Mouse (Mus musculus) kidney, postnatal 10 days (tissue): ENCODE data around the gene Cct7.
A peak's percentile ranks its signal among the peaks of the same experiment; 100 is the strongest.
"Not testable (repeated sequence)": the region's sequence is repeated elsewhere in the genome, so short reads cannot be mapped to it uniquely, and the experiment has no call there.

ENCODE experiments used
- DNase-seq: peaks from one replicate; pipeline ENCODE4 v3.0.0; 2021; ENCODE audit warnings: mixed read lengths

Gene Cct7

GRCm38 (mm10) chr6:85450697-85451663, at the start of gene Cct7:
Cct7 (plus strand) TSS chr6:85451514.
- peak; percentile 100 for DNase-seq

GRCm38 (mm10) chr6:85402613-85403012, 48.7 kb upstream of the Cct7 start:
- no peak for DNase-seq

GRCm38 (mm10) chr6:85403039-85403438, 48.3 kb upstream of the Cct7 start:
- DNase-seq: no peak

- peak; percentile 38 for DNase-seq
These were observed 42.3 kb upstream of the Cct7 start for GRCm38 (mm10) chr6:85409003-85409402.

GRCm38 (mm10) chr6:85410771-85411273, 40.5 kb upstream of the Cct7 start:
- peak; percentile 80 for DNase-seq

GRCm38 (mm10) chr6:85415829-85416228, 35.5 kb upstream of the Cct7 start:
- DNase-seq: no peak

- no peak for DNase-seq
These were observed 32.2 kb upstream of the Cct7 start for GRCm38 (mm10) chr6:85419150-85419549.

- no peak for DNase-seq
These were observed 27.4 kb upstream of the Cct7 start, which contains the start of gene Noto for GRCm38 (mm10) chr6:85423836-85424379. Noto (plus strand) TSS chr6:85423886.

GRCm38 (mm10) chr6:85431274-85431841, 20.0 kb upstream of the Cct7 start:
- no peak for DNase-seq

- peak; percentile 92 for DNase-seq
These were observed 19.4 kb upstream of the Cct7 start, which contains the start of gene Smyd5 for GRCm38 (mm10) chr6:85431842-85432431. Smyd5 (plus strand) TSS chr6:85431989.

- no peak for DNase-seq
These were observed 17.4 kb upstream of the Cct7 start for GRCm38 (mm10) chr6:85433865-85434264.

- no peak for DNase-seq
These were observed 15.1 kb upstream of the Cct7 start for GRCm38 (mm10) chr6:85436204-85436603.

- no peak for DNase-seq
These were observed 14.7 kb upstream of the Cct7 start for GRCm38 (mm10) chr6:85436631-85437030.

- DNase-seq: no peak
These were observed 10.2 kb upstream of the Cct7 start for GRCm38 (mm10) chr6:85441142-85441541.

- DNase-seq: no peak
These were observed 7.7 kb upstream of the Cct7 start for GRCm38 (mm10) chr6:85443488-85444233.

- no peak for DNase-seq
These were observed 6.9 kb upstream of the Cct7 start for GRCm38 (mm10) chr6:85444266-85444965.

- no peak for DNase-seq
These were observed 6.0 kb upstream of the Cct7 start for GRCm38 (mm10) chr6:85445286-85445685.

GRCm38 (mm10) chr6:85447351-85447750, 4.0 kb upstream of the Cct7 start:
- DNase-seq: no peak

- not testable (repeated sequence) for DNase-seq
These were observed 1.2 kb upstream of the Cct7 start for GRCm38 (mm10) chr6:85450140-85450539.

- DNase-seq: peak; percentile 99
These were observed 523 bp downstream of the Cct7 start, which contains the start of gene Pradc1 for GRCm38 (mm10) chr6:85451664-85452410. Pradc1 (minus strand) TSS chr6:85451970.

- no peak for DNase-seq
These were observed 1.0 kb downstream of the Cct7 start for GRCm38 (mm10) chr6:85452411-85452665.
